Mouse (Mus musculus) hindbrain, embryonic 11.5 days (tissue): ENCODE results near the gene Depdc7. TPM values are rescaled to one million over a fixed set of nuclear protein-coding genes. Genes with fewer than 3 reads are reported as not detected.
A peak's percentile ranks its signal among the peaks of the same experiment; 100 is the strongest.

Source experiments
- ATAC-seq: fragments of 200-750 bp; cut with Nextera tagmentation; 2 replicates; pipeline ENCODE4 v1.8.0; 2017; ENCODE audit warnings: mild to moderate bottlenecking, moderate TSS enrichment, moderate library complexity; ENCODE audit not compliant: low FRiP score
- DNase-seq: peaks from one replicate; pipeline ENCODE4 v3.0.0-alpha.2; 2015; ENCODE audit warnings: low spot score
- H3K27ac ChIP-seq: fragments of 300-500 bp; sonication (generic); 2 replicates; pipeline ENCODE4 v1.5.1; 2014; ENCODE audit warnings: mild to moderate bottlenecking, low read depth, low read length
- H3K27me3 ChIP-seq: fragments of 300-500 bp; sonication (generic); 2 replicates; pipeline ENCODE4 v1.6.1; 2014; ENCODE audit warnings: mild to moderate bottlenecking, low read length, moderate library complexity, mixed read lengths; ENCODE audit not compliant: control insufficient read depth, insufficient read depth
- H3K36me3 ChIP-seq: fragments of 300-500 bp; sonication (generic); 2 replicates; pipeline ENCODE4 v1.6.1; 2014; ENCODE audit warnings: mild to moderate bottlenecking, low read length, moderate library complexity, mixed read lengths; ENCODE audit not compliant: control insufficient read depth, insufficient read depth
- H3K4me1 ChIP-seq: fragments of 300-500 bp; sonication (generic); replicated peaks from 2 replicates; pipeline ENCODE4 v1.6.1; 2014; ENCODE audit warnings: low read length, mixed read lengths; ENCODE audit not compliant: control insufficient read depth, insufficient read depth
- H3K4me2 ChIP-seq: fragments of 300-500 bp; sonication (generic); replicated peaks from 2 replicates; pipeline ENCODE4 v1.6.1; 2014; ENCODE audit warnings: mild to moderate bottlenecking, low read depth, low read length
- H3K4me3 ChIP-seq: fragments of 300-500 bp; sonication (generic); 2 replicates; pipeline ENCODE4 v1.5.1; 2014; ENCODE audit warnings: low read depth, low read length
- H3K9ac ChIP-seq: fragments of 300-500 bp; sonication (generic); 2 replicates; pipeline ENCODE4 v1.6.1; 2014; ENCODE audit warnings: low read depth, low read length
- H3K9me3 ChIP-seq: fragments of 300-500 bp; sonication (generic); 2 replicates; pipeline ENCODE4 v1.6.1; 2016; ENCODE audit warnings: low read length; ENCODE audit not compliant: control insufficient read depth
- WGBS: fragments of 180-500 bp; shearing (Covaris S2); extraction: QIAGEN DNeasy Blood & Tissue Kit; methylation state at CpG from one replicate; pipeline ENCODE4 v1.1.7; 2014; 5-methylcytosine and 5-hydroxymethylcytosine counted together
- polyA plus RNA-seq: library from polyadenylated mRNA; unstranded; fragments of >200 nt; fragmentation: Nextera tagmentation; extraction: Ambion mirVana; gene quantifications from 2 replicates; pipeline ENCODE4 v1.2.1, GENCODE M21; 2014

Depdc7 gene
- polyA plus RNA-seq, 1 experiment from 2014 or later, result 2.4 TPM

DNA sequence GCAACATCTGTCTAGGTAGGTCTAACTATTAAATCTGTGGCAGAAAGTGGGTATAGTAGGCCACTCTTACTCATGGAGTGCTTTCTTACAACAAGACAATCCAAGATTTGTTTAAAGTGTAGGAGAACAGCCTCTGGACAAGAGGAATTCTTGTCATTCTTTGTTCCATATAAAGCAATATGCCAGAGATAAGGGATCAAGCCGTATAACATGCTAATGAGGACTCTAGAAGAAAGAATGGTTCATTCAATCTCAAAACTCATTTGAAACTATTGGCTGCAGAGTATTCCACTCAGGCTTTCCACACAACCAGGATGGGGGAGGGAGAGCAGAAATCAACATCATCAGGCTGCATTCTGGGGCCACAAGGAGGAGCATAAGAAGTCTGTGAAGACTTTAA, 15.3 kb downstream of the Depdc7 start:
- H3K4me2 ChIP-seq, result no peak overlapping the region
- no peak overlapping the region for H3K4me3 ChIP-seq
- H3K4me1 ChIP-seq, result no peaks in the 10 kb centered on the region
- WGBS, result 95% methylated on average over 1 of the region's 1 CpGs
- H3K36me3 ChIP-seq, result no peaks in the 10 kb centered on the region
- ATAC-seq (no peak), DNase-seq (no peak)
- H3K27ac ChIP-seq, result no peak overlapping the region
- no peak overlapping the region for H3K9ac ChIP-seq
- H3K9me3 ChIP-seq, result no peaks in the 10 kb centered on the region
- H3K27me3 ChIP-seq, result no peaks in the 10 kb centered on the region

GRCm38 (mm10) chr2:104722021-104722420, 20.7 kb downstream of the Depdc7 start:
- ATAC-seq (no peak), DNase-seq (no peak)
- no peaks in the 10 kb centered on the region for H3K9me3 ChIP-seq
- no peaks in the 10 kb centered on the region for H3K4me1 ChIP-seq
- H3K4me3 ChIP-seq, result no peak overlapping the region
- H3K27me3 ChIP-seq, result no peaks in the 10 kb centered on the region
- no peak overlapping the region for H3K4me2 ChIP-seq
- 84% methylated on average over 3 of the region's 3 CpGs for WGBS
- no peak overlapping the region for H3K27ac ChIP-seq
- H3K36me3 ChIP-seq, result no peaks in the 10 kb centered on the region
- H3K9ac ChIP-seq, result no peak overlapping the region

- Histone ChIP-seq H3K27me3 (no peaks in the 10 kb centered on the region), H3K9ac (no peak overlapping the region), H3K27ac (no peak overlapping the region), H3K4me2 (no peak overlapping the region), H3K4me3 (no peak overlapping the region), H3K9me3 (no peaks in the 10 kb centered on the region), H3K36me3 (no peaks in the 10 kb centered on the region), H3K4me1 (no peaks in the 10 kb centered on the region)
- WGBS, result 91% methylated on average over 4 of the region's 4 CpGs
- no peak for DNase-seq
- no peak for ATAC-seq
Observed at GRCm38 (mm10) chr2:104717827-104718226, 24.9 kb downstream of the Depdc7 start.

DNA sequence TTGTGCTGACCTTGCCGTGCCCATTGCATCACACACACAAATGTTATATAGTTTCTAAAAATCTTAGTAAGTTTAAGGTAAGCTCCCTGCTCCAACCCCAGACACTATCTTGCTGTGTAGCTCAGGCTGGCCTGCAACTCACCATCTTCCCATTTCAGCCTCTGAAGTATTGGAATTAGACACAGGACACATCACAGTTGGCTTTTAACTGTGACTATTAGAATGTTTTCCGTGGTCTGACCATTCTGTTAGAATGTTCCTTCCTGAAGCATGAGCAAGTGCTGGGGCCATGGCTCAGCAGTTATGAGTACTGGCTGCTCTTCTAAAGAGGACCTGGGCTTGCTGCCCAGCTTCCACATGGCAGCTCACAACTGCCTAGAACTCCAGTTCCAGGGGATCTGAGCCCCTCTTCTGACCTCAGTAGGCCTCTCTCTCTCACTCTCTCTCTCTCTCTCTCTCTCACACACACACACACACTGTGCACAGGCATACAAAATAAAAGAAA, 25.4 kb downstream of the Depdc7 start:
- DNase-seq (no peak), ATAC-seq (no peak)
- no peak overlapping the region for H3K27ac ChIP-seq

GRCm38 (mm10) chr2:104716279-104716678, 26.4 kb downstream of the Depdc7 start, which contains the start of gene Pin1rt1:
Pin1rt1 (minus strand) TSS chr2:104716379.
- H3K9ac ChIP-seq, result no peak within 1 kb of the TSS
- 89% methylated on average over 4 of the region's 4 CpGs for WGBS
- no peak for DNase-seq

More for the DNA sequence above, 25.4 kb downstream of the Depdc7 start:
- Histone ChIP-seq H3K9ac (no peak overlapping the region), H3K4me2 (no peak overlapping the region), H3K36me3 (no peaks in the 10 kb centered on the region), H3K4me3 (no peak overlapping the region), H3K4me1 (no peaks in the 10 kb centered on the region), H3K27me3 (no peaks in the 10 kb centered on the region), H3K9me3 (no peaks in the 10 kb centered on the region)
- WGBS, result 97% methylated on average over 2 of the region's 2 CpGs

GRCm38 (mm10) chr2:104714254-104714691, 28.4 kb downstream of the Depdc7 start:
- WGBS, result 41% methylated on average over 15 of the region's 15 CpGs
- no peak for DNase-seq

More at GRCm38 (mm10) chr2:104716279-104716678, 26.4 kb downstream of the Depdc7 start, which contains the start of gene Pin1rt1:
- H3K4me2 ChIP-seq, result no peak within 1 kb of the TSS
- no peak within 1 kb of the TSS for H3K27ac ChIP-seq
- ATAC-seq, result no peak
- no peak within 1 kb of the TSS for H3K4me3 ChIP-seq
- no peaks in the 10 kb centered on the region for H3K27me3 ChIP-seq
- H3K4me1 ChIP-seq, result no peaks in the 10 kb centered on the region
- no peaks in the 10 kb centered on the region for H3K9me3 ChIP-seq
- no peaks in the 10 kb centered on the region for H3K36me3 ChIP-seq

DNA sequence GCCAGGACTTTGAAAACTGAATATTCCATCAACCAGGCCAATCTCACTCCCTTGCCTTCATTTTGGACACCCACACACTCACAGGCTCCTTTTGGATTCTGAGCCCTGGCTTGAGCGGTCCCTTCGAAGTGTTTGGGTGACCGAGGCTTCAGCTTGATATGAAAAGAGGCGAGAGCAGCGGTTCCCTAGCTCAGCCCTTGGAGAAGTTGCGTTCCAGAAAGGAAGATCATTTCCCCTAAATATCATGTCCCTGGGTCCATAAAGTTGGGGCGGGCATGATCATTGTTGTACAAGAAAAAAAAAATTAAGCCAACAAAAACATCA, 30.2 kb downstream of the Depdc7 start:
- H3K4me1 ChIP-seq, result no peaks in the 10 kb centered on the region
- H3K27me3 ChIP-seq, result no peaks in the 10 kb centered on the region
- peak overlapping the region; percentile 87 for H3K27ac ChIP-seq
- DNase-seq (no peak), ATAC-seq (peak; percentile 48)
- peak overlapping the region; percentile 82 for H3K9ac ChIP-seq
- H3K36me3 ChIP-seq, result no peaks in the 10 kb centered on the region
- 6% methylated on average over 7 of the region's 7 CpGs for WGBS
- peak overlapping the region; percentile 55 for H3K4me2 ChIP-seq
- peak overlapping the region; percentile 67 for H3K4me3 ChIP-seq
- H3K9me3 ChIP-seq, result no peaks in the 10 kb centered on the region

More at GRCm38 (mm10) chr2:104714254-104714691, 28.4 kb downstream of the Depdc7 start:
- ATAC-seq, result no peak
- Histone ChIP-seq H3K27me3 (no peaks in the 10 kb centered on the region), H3K4me3 (no peak overlapping the region), H3K9me3 (no peaks in the 10 kb centered on the region), H3K4me1 (no peaks in the 10 kb centered on the region), H3K27ac (no peak overlapping the region), H3K4me2 (no peak overlapping the region), H3K36me3 (no peaks in the 10 kb centered on the region), H3K9ac (no peak overlapping the region)

DNA sequence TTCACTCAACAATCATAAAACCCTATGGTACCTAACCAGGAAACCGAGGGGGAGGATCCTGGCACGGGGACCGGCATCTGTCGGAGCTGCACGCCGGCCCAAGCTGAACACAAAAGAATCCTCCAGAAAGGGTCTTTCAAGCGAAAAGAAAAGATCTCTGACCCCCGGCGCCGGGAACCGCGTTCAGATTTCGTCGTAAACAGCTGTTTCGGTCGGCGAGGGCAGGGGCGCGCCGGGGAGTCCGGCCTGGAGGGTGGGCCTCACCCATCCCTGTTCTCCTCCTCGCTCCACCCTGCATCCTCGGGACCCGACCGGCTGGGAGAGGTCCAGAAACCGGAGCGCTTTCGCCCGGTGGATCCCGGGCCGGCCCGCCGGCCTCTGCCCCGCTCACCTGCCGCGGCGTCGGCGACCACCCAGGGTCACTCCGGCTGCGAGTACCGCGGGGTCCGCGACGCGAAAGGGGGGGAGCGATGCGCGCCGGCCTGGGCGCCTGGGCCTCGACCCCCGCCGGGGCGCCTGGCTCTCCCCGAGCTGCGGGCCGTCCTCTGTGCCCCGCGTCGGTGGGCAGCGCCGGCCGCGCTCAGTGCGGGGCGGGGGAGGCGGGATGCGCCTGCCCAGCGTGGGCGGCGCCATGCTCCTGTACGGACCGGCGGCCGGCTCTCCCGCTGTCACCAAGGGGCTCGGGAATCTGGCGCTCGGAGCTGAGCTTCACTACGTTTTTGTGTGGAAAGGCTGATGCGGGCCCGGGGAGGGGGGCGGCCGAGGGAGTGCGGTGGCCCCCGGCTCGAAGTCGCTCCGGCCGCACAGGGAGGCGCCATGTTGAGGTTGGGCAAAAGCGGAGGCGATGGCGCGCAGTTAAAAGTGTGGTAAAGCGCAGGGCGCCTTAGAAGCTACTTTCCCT, 30.8 kb downstream of the Depdc7 start, which contains the start of gene Tcp11l1:
TSS of gene Tcp11l1 (minus strand) at position 585 of the 901 bp plus-strand sequence.
- peak within 1 kb of the TSS; percentile 82 for H3K9ac ChIP-seq
- under 1% methylated on average over 71 of the region's 99 CpGs for WGBS
- no peaks in the 10 kb centered on the region for H3K9me3 ChIP-seq
- DNase-seq (peak; percentile 81), ATAC-seq (peak; percentile 94)
- H3K27ac ChIP-seq, result peak within 1 kb of the TSS; percentile 87
- H3K4me2 ChIP-seq, result peak within 1 kb of the TSS; percentile 55
- H3K36me3 ChIP-seq, result no peaks in the 10 kb centered on the region
- H3K4me3 ChIP-seq, result peak within 1 kb of the TSS; percentile 67
- H3K4me1 ChIP-seq, result no peaks in the 10 kb centered on the region
- H3K27me3 ChIP-seq, result no peaks in the 10 kb centered on the region
